Mouse (Mus musculus) layer of hippocampus, adult 8-10 months (tissue): ENCODE data around the gene Wscd2. TPM values are rescaled to one million over a fixed set of nuclear protein-coding genes. Genes with fewer than 3 reads are reported as not detected.
"Not testable (repeated sequence)": the region's sequence is repeated elsewhere in the genome, so short reads cannot be mapped to it uniquely, and the experiment has no call there.

Experiments used
- DNase-seq, 2 experiments: peaks; one replicate each; pipeline ENCODE4 v3.0.0; 2022; ENCODE audit warnings: low spot score in 2 of 2
- total RNA-seq, 4 experiments: library from RNA; stranded (reverse); gene quantifications; 2 replicates each; pipeline ENCODE4 v1.2.4; 2022

Wscd2 gene
- total RNA-seq, 4 experiments from 2014 or later, result 64.7 to 84.8 (median 76.0) TPM

DNA sequence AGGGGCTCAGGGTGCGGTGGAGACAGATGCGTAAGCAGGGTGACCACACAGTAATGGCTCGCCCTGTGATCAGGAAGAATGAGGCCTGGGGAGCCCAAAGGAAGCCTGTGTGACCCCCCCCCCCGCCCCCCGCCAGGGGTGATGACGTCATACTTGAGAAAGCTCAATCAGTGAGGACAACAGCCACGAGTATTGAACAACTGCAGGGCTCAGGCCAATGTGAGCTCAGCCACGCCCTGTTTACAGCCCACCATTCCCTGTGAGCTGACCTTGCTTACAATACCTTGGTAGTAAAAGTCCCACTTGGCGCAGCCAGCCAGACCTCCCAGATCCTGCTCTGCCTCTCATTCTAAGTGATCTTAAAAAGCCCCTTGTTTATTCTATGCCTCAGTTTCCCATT lies 90.7 kb downstream of the Wscd2 start:
- DNase-seq, result no peak

DNA sequence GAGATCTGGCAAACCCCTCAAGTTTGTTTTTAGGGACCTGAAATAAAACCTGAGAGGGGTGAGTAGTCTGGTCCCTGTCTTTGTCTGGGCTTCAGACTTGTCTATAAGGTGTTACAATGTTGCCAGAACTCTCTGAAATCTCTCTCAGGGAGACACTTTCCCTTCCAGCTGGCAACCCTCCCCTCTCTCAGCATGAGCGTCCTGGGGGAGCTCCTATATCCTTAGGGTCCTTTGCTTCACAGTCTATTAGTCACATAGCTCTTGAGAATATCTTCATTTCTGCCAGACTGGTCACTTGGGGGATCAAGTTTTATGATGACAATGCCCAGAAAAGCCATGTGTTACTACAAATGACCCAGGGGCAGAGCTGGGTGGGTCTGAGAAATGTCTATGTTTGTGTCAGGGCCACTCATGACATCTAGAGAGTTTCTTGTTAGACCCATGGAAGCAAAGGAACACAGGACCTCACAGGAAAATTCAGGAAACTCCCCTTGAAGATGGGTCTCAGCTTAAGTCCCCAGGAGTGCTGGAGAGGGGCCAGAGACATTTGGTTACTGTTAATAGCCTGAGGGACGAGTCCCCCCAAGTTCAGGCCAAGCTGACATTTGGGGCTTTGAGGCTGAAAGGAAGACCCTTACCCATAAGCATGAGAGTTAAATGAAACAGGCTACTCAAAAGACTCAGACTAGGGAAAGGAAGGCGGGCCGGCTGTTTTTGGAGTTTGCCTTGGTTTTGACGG lies 93.5 kb downstream of the Wscd2 start:
- no peak for DNase-seq

DNA sequence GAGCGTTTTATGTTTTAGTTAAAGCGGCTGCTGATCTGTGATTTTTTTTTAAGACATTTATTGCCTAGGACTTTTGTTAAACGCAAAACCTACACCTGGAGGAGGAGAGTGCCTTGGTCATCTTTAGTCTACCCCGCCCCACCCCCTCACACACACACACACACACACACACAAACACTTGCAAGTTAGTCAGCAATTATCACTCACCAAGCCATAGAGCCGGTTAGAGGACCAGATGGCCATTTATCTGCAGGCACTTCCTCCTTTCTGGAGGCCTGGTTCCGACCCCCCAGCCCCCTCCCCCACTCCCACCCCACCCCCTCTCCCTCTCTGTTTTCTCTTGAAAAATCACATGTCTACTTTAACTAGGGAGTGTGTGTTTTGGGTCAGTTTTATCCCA lies 94.3 kb downstream of the Wscd2 start:
- no peak for DNase-seq

- DNase-seq, result not testable (repeated sequence)
Measured at GRCm38 (mm10) chr5:113585619-113586457, 95.7 kb downstream of the Wscd2 start.

- DNase-seq, result not testable (repeated sequence)
Measured at GRCm38 (mm10) chr5:113586458-113586849, 96.3 kb downstream of the Wscd2 start.

DNA sequence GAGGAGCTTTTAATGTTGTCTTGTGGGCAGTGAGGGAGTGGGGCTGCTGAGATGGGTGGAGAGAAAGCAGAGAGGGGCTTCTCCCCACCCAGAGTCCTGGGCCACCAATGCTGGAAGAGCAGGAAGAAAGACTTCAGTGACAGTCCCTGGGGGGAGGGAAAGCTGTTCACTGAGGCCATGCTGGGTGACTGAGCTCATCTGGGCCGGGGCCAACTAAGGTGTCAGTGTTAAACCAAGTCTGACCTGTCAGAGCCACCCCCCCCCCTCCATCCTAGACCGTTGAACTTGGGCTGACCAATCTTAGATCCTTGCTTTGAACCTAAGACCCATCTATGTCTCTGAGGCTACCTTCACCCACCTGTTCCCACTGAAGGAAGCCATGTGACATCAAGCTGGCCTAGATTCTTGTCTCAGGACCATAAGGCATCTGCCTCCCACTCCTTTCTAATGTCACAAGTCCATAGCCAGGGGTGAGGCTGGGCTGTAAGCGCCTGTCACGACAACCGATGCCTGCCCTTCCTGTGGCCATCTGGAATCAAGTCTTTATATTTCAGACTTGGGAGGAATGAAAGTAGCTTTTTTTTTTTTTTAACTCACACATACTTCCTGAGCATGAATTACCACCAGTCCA lies 100.0 kb downstream of the Wscd2 start:
- DNase-seq, result no peak

- DNase-seq, result no peak
Measured at GRCm38 (mm10) chr5:113591166-113591565, 101.0 kb downstream of the Wscd2 start.

- peak; percentile 85 to 90 for DNase-seq
Measured at GRCm38 (mm10) chr5:113591751-113592230, 101.7 kb downstream of the Wscd2 start.

- no peak for DNase-seq
Measured at GRCm38 (mm10) chr5:113593911-113594705, 104.0 kb downstream of the Wscd2 start.

DNA sequence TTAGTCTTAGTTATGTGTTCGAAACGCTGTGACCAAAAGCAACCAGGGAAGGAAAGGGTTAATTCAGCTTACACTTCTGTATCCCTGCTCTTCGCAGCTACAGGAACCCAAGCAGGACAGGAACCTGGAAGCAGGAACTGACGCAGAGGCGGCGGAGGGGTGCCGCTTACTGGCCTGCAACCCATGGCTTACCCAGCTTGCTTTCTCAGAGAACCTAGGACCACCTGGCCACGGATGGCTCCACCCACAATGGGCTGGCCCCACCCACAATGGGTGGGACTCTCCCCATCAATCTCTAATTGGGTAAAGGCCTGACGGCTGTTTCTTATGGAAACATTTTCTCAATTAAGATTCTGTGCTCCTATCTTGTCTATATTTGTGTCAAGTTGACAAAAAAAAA lies 106.1 kb downstream of the Wscd2 start:
- no peak for DNase-seq

GRCm38 (mm10) chr5:113596780-113597353 lies 106.7 kb downstream of the Wscd2 start:
- no peak for DNase-seq

DNA sequence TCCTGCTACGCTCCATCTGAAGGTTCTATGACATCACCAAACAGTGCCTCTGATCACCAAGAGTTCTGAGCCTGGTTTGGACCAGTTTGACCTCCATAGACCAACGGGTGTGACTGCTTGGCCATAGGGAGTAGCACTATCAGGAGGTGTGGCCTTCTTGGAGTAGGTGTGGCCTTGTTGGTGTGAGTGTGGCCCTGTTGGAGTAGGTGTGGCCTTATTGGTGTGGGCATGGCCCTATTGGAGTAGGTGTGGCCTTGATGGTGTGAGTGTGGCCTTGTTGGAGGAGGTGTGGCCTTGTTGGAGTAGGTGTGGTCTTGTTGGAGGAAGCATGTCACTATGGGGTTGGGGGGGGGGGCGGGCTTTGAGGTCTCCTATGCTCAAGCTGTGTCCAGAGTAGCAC lies 110.0 kb downstream of the Wscd2 start:
- no peak for DNase-seq

DNA sequence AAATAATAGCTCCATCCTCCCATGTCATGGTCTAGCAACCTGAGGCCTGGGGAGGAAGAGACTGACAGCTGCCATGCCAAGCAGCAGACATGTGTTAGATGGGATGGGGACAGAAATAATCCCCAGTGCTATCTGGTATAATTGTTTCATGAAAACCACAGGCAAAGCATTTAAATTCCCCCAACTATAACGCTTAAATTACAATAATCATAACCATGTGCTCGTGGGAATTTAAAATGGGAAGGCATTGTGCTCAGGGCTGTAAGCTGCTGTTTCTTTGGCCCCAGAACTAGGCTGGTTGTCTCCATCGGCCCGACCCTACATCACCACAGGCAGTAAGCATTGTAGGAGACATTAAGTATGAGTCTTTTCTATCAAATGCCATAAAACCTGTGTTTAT lies 110.7 kb downstream of the Wscd2 start:
- no peak for DNase-seq

DNA sequence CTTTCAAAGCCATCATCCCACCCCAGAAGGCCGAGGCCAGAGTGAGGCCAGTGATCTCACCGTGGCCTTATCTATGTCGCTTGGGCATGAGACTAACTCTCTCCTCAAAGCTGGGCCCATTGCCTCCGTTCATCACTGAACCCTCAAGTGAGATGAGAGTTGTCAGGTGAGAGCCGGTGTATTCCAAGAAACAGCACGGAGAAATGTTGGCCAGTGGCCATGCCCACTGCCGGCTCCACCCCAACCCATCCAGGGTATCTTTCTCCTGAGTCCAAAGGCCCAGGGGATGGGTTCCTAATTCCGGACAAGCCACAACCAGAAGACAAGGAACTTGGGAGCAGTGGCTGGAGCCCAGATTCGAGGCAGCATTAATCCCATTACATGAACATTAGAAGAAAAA lies 113.3 kb downstream of the Wscd2 start:
- DNase-seq, result no peak

DNA sequence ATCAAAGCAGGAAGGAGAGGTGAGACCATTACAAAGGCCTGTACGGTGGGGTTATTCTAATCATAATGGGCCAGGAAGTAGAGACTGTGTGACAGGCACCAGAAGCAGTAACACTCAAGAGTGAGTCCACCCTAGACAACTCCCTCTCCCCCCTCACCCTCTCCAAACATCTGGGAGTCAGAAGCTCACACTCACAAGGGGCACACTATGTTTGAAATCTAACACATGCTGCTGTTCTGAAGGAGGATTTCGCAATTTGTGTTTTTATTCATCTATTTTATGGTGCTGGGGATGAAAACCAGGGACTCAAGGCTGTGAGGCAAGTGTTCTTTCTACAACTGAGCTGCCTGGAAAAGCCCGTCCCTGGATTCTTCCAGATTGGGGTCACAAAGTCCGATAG lies 114.6 kb downstream of the Wscd2 start:
- DNase-seq, result no peak

DNA sequence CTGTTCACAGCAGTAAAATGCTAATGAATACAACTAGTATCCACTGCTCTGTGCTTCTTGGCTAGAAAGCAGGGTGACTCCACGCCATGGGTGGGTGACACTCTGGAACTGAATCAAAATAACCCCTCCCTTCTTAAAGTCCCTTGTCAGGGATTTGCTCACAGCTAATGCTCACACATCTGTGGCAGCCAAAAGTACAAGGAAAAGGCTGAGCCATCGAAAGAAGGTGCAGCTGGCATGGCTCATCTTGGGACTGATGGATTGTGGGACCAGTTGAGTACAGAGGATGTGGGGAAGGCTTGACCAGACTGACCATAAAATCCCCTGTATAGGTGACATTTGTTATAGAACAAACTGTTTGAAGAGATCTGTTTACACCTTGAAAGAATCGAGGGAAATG lies 116.0 kb downstream of the Wscd2 start:
- DNase-seq, result no peak

DNA sequence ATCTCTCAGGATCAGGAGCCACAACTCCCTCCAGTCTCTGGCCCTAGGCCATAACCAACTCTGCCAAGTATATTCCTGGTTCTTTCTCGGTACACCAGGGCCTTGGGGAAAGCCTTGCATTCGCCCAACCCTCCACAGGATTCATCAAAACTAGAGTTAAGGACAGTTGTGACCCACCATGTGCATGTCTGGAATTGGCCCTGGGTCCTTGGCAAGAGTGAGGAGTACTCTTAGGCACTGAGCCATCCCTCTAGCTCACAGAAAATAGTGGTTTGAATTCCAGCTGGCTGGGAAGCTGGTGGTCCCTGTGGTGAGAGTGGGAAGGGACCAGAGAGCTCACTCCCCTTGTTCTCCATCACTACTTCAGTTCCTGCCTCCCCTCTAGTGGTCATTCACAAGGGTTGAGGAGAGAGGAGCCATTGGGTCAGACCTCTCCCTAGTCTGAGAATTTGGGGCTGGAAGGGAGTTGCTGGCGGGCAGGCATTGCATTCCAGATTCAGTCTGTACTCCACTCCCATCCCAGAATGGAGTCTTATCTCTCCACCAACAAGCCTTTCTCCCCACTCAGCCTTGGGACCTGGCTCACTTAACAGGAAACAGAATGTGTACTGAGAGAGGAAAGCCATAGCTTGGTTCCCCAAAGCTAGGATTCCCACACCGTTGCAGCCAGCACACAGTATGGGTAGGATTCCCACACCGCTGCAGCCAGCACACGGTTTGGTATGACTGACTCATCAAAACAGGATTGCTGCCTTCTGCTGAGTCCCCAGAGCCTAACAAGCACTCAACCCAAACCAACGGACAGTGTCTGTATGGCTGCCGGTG lies 117.0 kb downstream of the Wscd2 start:
- no peak for DNase-seq

GRCm38 (mm10) chr5:113607941-113608431 lies 117.9 kb downstream of the Wscd2 start:
- DNase-seq, result no peak

- no peak for DNase-seq
Measured at GRCm38 (mm10) chr5:113608511-113608910, 118.4 kb downstream of the Wscd2 start.

- DNase-seq, result no peak
Measured at GRCm38 (mm10) chr5:113609891-113610290, 119.8 kb downstream of the Wscd2 start.
